Mouse (Mus musculus) liver, embryonic 11.5 days (tissue): ENCODE data around the gene Hecw2. TPM values are rescaled to one million over a fixed set of nuclear protein-coding genes. Genes with fewer than 3 reads are reported as not detected.

Experiments
- ATAC-seq: fragments of 200-750 bp; cut with Nextera tagmentation; replicated peaks from 2 replicates; pipeline ENCODE4 v1.8.0; 2017; ENCODE audit warnings: moderate number of reproducible peaks, mild to moderate bottlenecking, moderate TSS enrichment, moderate library complexity; ENCODE audit not compliant: low FRiP score
- DNase-seq: peaks from one replicate; pipeline ENCODE4 v3.0.0-alpha.2; 2017; ENCODE audit warnings: low spot score
- H3K27ac ChIP-seq: fragments of 300-500 bp; sonication (generic); 2 replicates; pipeline ENCODE4 v1.5.1; 2014; ENCODE audit warnings: mild to moderate bottlenecking, low read depth, low read length, control low read depth
- H3K27me3 ChIP-seq: fragments of 300-500 bp; sonication (generic); replicated peaks from 2 replicates; pipeline ENCODE4 v1.6.1; 2014; ENCODE audit warnings: low read length, mixed read lengths; ENCODE audit not compliant: control insufficient read depth, insufficient read depth
- H3K36me3 ChIP-seq: fragments of 300-500 bp; sonication (generic); 2 replicates; pipeline ENCODE4 v1.6.1; 2014; ENCODE audit warnings: mild to moderate bottlenecking, low read length, moderate library complexity, mixed read lengths; ENCODE audit not compliant: control insufficient read depth, insufficient read depth
- H3K4me1 ChIP-seq: fragments of 300-500 bp; sonication (generic); replicated peaks from 2 replicates; pipeline ENCODE4 v1.6.1; 2014; ENCODE audit warnings: low read length, mixed read lengths; ENCODE audit not compliant: control insufficient read depth, insufficient read depth
- H3K4me2 ChIP-seq: fragments of 300-500 bp; sonication (generic); 2 replicates; pipeline ENCODE4 v1.6.1; 2014; ENCODE audit warnings: mild to moderate bottlenecking, control low read depth, moderate library complexity
- H3K4me3 ChIP-seq: fragments of 300-500 bp; sonication (generic); 2 replicates; pipeline ENCODE4 v1.5.1; 2014; ENCODE audit warnings: low read depth, low read length, control low read depth
- H3K9ac ChIP-seq: fragments of 300-500 bp; sonication (generic); 2 replicates; pipeline ENCODE4 v1.6.1; 2014; ENCODE audit warnings: low read depth, low read length, control low read depth
- H3K9me3 ChIP-seq: fragments of 300-500 bp; sonication (generic); 2 replicates; pipeline ENCODE4 v1.6.1; 2016; ENCODE audit warnings: low read length, inconsistent platforms, mixed read lengths; ENCODE audit not compliant: control insufficient read depth
- WGBS: fragments of 180-500 bp; shearing (Covaris S2); extraction: QIAGEN DNeasy Blood & Tissue Kit; methylation state at CpG from one replicate; pipeline ENCODE4 v1.1.7; 2014; 5-methylcytosine and 5-hydroxymethylcytosine counted together
- polyA plus RNA-seq: library from polyadenylated mRNA; unstranded; fragments of >200 nt; fragmentation: Nextera tagmentation; extraction: Ambion mirVana; gene quantifications from 2 replicates; pipeline ENCODE4 v1.2.1, GENCODE M21; 2014

The Hecw2 gene
- polyA plus RNA-seq, 1 experiment from 2014 or later = 1.8 TPM

DNA sequence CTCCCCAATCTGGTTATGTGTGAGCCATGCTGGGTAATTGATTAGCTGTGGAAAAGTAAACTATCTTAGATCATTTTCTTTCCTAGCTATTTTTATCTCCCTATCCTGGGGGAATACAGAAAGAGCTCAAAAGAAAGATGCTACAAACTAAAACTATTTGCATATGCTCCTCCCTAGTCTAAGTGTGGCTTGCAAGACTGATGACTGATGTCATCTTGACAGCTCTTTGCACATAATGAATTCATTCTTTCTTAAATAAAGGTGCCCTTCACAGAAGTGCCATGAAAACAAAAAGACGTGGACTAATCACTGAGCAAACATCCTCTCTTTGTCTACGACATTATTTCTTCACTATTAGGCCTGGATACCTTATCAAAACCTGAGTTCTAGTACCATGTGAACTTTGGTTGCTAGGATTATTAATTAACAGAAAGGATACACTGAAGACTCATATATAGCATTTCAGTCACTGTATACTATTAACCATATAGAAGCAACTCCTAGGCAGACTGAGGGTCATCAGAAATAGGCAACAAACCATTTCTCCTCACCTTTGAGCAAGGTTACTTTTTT is 348.2 kb downstream of the Hecw2 start:
- H3K4me1 ChIP-seq = no peaks in the 10 kb centered on the region
- H3K4me2 ChIP-seq = no peak overlapping the region
- DNase-seq = no peak
- 61% methylated on average over 2 of the region's 2 CpGs for WGBS
- H3K4me3 ChIP-seq = no peak overlapping the region
- no peak for ATAC-seq
- no peaks in the 10 kb centered on the region for H3K36me3 ChIP-seq
- no peaks in the 10 kb centered on the region for H3K27me3 ChIP-seq
- H3K27ac ChIP-seq = no peak overlapping the region
- H3K9me3 ChIP-seq = no peaks in the 10 kb centered on the region
- H3K9ac ChIP-seq = no peak overlapping the region

DNA sequence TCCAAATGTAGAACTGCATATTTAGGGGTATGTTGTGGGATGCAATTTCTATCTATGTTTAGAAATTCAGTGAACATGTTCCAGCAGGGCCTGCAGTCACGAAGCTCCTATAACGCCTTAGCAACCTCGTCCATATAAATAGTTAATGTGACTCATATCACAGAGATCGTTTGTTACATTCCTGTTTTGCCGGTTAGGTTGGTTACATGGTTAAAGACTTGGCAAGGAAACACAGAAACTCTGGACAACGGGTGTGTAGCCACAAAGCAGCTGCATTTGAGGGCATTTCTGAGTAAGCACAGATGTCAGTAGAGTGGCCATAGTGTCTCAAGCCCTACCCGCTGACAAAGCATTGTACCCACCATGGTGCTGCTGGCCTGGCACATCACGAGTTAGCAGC is 349.1 kb downstream of the Hecw2 start:
- H3K4me2 ChIP-seq = no peak overlapping the region
- ATAC-seq (no peak), DNase-seq (no peak)
- WGBS = 79% methylated on average over 8 of the region's 8 CpGs
- H3K4me1 ChIP-seq = no peaks in the 10 kb centered on the region
- H3K27ac ChIP-seq = no peak overlapping the region
- no peaks in the 10 kb centered on the region for H3K27me3 ChIP-seq
- no peaks in the 10 kb centered on the region for H3K36me3 ChIP-seq
- no peak overlapping the region for H3K9ac ChIP-seq
- H3K4me3 ChIP-seq = no peak overlapping the region
- H3K9me3 ChIP-seq = no peaks in the 10 kb centered on the region

- Histone ChIP-seq H3K9me3 (no peaks in the 10 kb centered on the region), H3K4me1 (no peaks in the 10 kb centered on the region), H3K4me3 (no peak overlapping the region), H3K27me3 (no peaks in the 10 kb centered on the region), H3K9ac (no peak overlapping the region), H3K27ac (no peak overlapping the region), H3K36me3 (no peaks in the 10 kb centered on the region), H3K4me2 (no peak overlapping the region)
- 65% methylated on average over 5 of the region's 5 CpGs for WGBS
- DNase-seq (no peak), ATAC-seq (no peak)
These were observed 349.9 kb downstream of the Hecw2 start for GRCm38 (mm10) chr1:53844914-53845612.

DNA sequence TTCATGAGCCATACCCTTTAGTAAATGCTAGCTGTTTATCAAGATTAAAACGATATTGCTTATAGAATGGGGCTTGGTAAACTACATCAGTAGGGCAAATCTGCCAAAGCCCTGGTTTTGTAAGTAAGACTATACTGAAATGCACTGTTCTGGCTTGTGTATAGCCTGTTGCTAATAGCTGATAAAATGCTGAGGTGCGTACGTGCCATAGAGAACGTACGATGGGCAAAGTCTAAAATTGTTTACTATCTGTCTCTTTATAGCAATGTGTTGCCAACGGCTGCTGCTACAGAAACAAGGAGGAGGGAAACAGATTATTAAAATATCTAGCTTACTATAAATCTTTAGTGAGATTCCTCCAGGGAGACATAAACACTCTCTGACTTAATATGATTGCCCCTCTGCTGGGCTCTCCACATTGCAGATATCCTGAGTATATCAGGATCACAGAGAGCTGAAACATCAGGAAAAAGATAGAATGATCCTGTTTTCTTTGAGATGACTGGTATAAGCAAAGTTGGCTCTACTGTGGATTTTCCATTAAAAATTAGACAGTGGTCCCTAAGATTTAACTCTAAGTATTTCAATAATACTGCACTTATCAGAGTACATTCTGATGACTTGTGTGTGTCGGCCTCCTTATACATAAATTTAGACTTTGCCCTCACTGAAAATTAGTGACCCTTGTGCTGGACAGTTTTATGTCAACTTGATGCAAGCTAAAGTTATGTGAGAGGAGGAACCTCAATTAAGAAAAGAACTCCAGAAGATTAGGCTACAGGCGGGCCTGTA is 350.6 kb downstream of the Hecw2 start:
- ATAC-seq (no peak), DNase-seq (no peak)
- H3K4me2 ChIP-seq = no peak overlapping the region
- no peak overlapping the region for H3K27ac ChIP-seq
- no peaks in the 10 kb centered on the region for H3K4me1 ChIP-seq
- no peak overlapping the region for H3K4me3 ChIP-seq
- no peak overlapping the region for H3K9ac ChIP-seq
- no peaks in the 10 kb centered on the region for H3K27me3 ChIP-seq
- no peaks in the 10 kb centered on the region for H3K9me3 ChIP-seq
- WGBS = 79% methylated on average over 8 of the region's 8 CpGs
- H3K36me3 ChIP-seq = no peaks in the 10 kb centered on the region

GRCm38 (mm10) chr1:53843051-53843450 is 351.9 kb downstream of the Hecw2 start:
- Histone ChIP-seq H3K27me3 (no peaks in the 10 kb centered on the region), H3K9me3 (no peaks in the 10 kb centered on the region), H3K36me3 (no peaks in the 10 kb centered on the region), H3K4me2 (no peak overlapping the region), H3K4me1 (no peaks in the 10 kb centered on the region), H3K27ac (no peak overlapping the region), H3K4me3 (no peak overlapping the region), H3K9ac (no peak overlapping the region)
- no peak for DNase-seq
- no peak for ATAC-seq
- WGBS = 68% methylated on average over 3 of the region's 3 CpGs

- ATAC-seq (no peak), DNase-seq (no peak)
- Histone ChIP-seq H3K27ac (no peak overlapping the region), H3K9ac (no peak overlapping the region), H3K27me3 (no peaks in the 10 kb centered on the region), H3K9me3 (no peaks in the 10 kb centered on the region), H3K4me3 (no peak overlapping the region), H3K36me3 (no peaks in the 10 kb centered on the region), H3K4me1 (no peaks in the 10 kb centered on the region), H3K4me2 (no peak overlapping the region)
- 63% methylated on average over 4 of the region's 4 CpGs for WGBS
These were observed 353.9 kb downstream of the Hecw2 start for GRCm38 (mm10) chr1:53841080-53841479.

- ATAC-seq (no peak), DNase-seq (no peak)
- Histone ChIP-seq H3K4me3 (no peak overlapping the region), H3K27ac (no peak overlapping the region), H3K9me3 (no peaks in the 10 kb centered on the region), H3K9ac (no peak overlapping the region), H3K36me3 (no peaks in the 10 kb centered on the region), H3K4me2 (no peak overlapping the region), H3K27me3 (no peaks in the 10 kb centered on the region), H3K4me1 (no peaks in the 10 kb centered on the region)
- 51% methylated on average over 2 of the region's 2 CpGs for WGBS
These were observed 355.6 kb downstream of the Hecw2 start for GRCm38 (mm10) chr1:53839392-53839791.

- no peaks in the 10 kb centered on the region for H3K27me3 ChIP-seq
- 88% methylated on average over 8 of the region's 8 CpGs for WGBS
- H3K4me3 ChIP-seq = no peak overlapping the region
- DNase-seq (no peak), ATAC-seq (no peak)
- H3K36me3 ChIP-seq = no peaks in the 10 kb centered on the region
- H3K4me2 ChIP-seq = no peak overlapping the region
- H3K27ac ChIP-seq = no peak overlapping the region
- no peak overlapping the region for H3K9ac ChIP-seq
- no peaks in the 10 kb centered on the region for H3K4me1 ChIP-seq
- H3K9me3 ChIP-seq = no peaks in the 10 kb centered on the region
These were observed 356.6 kb downstream of the Hecw2 start for GRCm38 (mm10) chr1:53838182-53838859.
